Mouse (Mus musculus): ENCODE measurements around the gene Wdr17. TPM values are rescaled to one million over a fixed set of nuclear protein-coding genes. Genes with fewer than 3 reads are reported as not detected.
A peak's percentile ranks its signal among the peaks of the same experiment; 100 is the strongest.

Wdr17 gene
- polyA plus RNA-seq, 1 experiment from 2014 or later: 0.05 TPM

DNA sequence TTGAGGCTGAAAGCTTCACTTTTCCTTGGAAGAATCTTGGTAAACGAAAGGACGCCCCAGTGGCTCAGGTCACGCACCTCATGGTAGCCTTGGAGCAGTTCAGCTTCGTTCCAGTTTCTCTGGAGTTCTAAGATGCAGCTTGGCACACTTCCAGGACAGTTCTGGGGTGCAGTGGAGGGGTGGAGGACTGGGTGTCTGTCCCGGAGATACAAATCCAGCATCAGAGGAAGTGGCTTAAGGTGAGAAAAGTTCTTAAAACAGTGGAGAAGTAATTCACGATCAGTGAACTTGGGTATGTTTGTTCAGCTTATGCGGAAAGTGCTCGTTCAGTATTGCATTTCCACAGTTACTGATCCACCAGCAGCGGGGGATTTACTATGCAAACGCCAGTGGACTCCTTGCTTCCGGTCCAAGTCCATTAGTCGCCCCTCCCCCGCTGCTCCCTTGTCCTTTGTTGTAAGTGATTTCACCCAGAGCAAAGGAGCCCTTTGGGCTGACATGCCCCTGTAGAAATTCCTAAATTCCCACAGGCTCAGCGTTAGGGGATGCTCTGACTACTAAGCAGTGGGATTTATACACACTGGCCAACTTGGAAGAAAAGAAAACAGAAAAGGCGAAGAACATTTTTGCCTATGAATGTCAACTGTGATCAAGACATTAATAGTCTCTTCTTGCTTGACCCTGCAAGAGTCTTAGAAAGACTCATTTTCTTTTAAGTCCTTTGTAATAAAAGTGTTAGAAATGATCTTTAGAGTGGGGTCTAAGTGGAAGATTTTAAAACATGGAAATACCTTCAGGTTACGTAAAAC, 106.6 kb downstream of the Wdr17 start:
- Histone ChIP-seq H3K4me3 (peak overlapping the region; percentile 60), H3K36me3 (no peaks in the 10 kb centered on the region), H3K9ac (peak overlapping the region; percentile 76), H3K4me1 (peaks cover 7% of the 10 kb centered on the region), H3K27ac (replicated peaks) (peak overlapping the region; percentile 55), H3K9me3 (no peaks in the 10 kb centered on the region), H3K4me2 (peak overlapping the region; percentile 91), H3K27me3 (replicated peaks) (no peaks in the 10 kb centered on the region)
- ATAC-seq (ENCODE audit: extremely low read depth, insufficient number of reproducible peaks, low FRiP score, low TSS enrichment): no peak
- WGBS: 11% methylated on average over 16 of the region's 16 CpGs

DNA sequence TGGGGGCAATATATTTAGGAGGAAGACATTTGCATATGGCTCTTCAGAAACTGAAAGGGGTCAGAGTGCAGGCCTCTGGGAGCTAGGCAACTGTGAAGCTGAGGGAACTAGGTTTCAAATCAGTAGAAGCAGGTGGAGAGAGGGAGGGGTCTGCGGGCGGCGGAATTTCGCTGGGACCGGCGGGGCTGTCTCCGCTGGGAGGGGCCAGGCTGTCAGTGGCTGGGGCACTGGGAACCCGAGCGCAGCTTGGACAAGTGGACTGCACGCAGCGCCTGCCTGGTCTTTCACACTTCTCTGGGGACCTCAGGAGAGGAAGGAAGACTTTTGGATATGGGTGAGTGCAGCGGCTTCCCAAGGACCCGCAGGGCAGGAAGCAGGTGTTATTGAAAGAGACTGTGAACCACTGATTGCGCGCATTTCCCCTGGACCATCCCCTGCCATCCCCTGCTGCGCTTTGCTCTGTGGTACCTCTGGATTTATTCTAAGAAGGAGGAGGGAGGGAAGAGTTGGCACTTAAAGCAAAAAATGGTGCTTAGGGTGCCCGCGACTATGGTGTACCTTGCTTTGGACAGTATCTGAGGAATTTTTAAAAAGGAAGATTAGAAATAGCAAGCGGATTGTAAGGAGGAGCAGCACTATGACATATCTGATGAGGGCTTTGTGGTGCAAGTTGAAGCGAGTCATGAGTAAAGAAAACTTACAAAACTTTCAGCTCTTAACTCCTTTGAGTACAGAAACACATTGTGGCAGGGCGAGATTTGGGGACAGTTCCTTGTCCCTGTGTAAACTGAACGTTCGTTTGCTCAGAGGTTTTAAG, 107.5 kb downstream of the Wdr17 start:
- no peaks in the 10 kb centered on the region for H3K36me3 ChIP-seq
- H3K27ac ChIP-seq (replicated peaks): peak overlapping the region; percentile 55; the same call in 1 of the 2 replicates
- no peaks in the 10 kb centered on the region for H3K9me3 ChIP-seq
- no peaks in the 10 kb centered on the region for H3K27me3 ChIP-seq (replicated peaks)
- peak overlapping the region; percentile 91 for H3K4me2 ChIP-seq
- H3K4me3 ChIP-seq: peak overlapping the region; percentile 60
- H3K4me1 ChIP-seq: peaks cover 7% of the 10 kb centered on the region
- peak overlapping the region; percentile 76 for H3K9ac ChIP-seq
- no peak for ATAC-seq (ENCODE audit: extremely low read depth, insufficient number of reproducible peaks, low FRiP score, low TSS enrichment)
- WGBS: 1% methylated on average over 23 of the region's 23 CpGs

DNA sequence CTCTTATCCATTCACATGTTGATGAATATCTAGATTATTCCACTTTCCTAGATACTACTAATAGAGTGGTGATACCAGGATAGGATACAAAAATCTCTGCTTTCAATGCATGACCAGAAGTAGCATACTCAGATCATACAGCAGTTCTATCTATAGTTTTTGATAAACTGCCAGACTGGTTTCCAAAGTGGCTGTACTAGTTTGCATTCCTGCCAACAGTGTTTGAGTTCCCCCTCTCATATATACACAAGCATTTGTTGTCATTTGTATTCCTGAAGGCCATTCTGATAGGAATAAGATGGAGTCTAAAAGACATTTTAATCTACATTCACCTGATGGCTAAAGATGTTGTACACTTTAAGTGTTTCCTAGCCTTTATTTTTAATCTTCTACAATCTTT, 110.0 kb downstream of the Wdr17 start:
- Histone ChIP-seq H3K27ac (replicated peaks) (no peak overlapping the region), H3K27me3 (replicated peaks) (no peaks in the 10 kb centered on the region), H3K4me2 (no peak overlapping the region), H3K4me1 (peaks cover 7% of the 10 kb centered on the region), H3K36me3 (no peaks in the 10 kb centered on the region), H3K9me3 (no peaks in the 10 kb centered on the region), H3K4me3 (no peak overlapping the region), H3K9ac (no peak overlapping the region)
- ATAC-seq (ENCODE audit: extremely low read depth, insufficient number of reproducible peaks, low FRiP score, low TSS enrichment): no peak

DNA sequence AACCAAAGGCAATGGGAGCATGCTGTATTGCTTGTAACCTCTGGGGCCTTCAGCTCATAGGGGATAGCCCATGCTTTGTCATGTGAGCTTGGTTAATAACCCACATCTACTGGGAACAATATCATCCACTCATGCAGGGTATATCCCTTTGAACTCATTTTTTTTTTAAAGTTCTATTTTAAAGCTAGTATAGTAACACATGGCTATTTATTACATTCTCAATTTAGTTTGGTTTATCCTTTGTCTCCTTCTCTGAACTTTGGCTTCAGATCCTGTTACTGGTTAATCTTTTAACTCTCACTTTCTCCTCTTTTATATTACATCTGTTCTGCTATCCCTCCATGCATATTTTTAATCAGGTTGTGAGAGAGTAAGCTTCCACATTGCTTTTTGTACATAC, 110.7 kb downstream of the Wdr17 start:
- Histone ChIP-seq H3K27me3 (replicated peaks) (no peaks in the 10 kb centered on the region), H3K4me3 (no peak overlapping the region), H3K9me3 (no peaks in the 10 kb centered on the region), H3K27ac (replicated peaks) (no peak overlapping the region), H3K36me3 (no peaks in the 10 kb centered on the region), H3K4me2 (no peak overlapping the region), H3K4me1 (peaks cover 7% of the 10 kb centered on the region), H3K9ac (no peak overlapping the region)
- no peak for ATAC-seq (ENCODE audit: extremely low read depth, insufficient number of reproducible peaks, low FRiP score, low TSS enrichment)

DNA sequence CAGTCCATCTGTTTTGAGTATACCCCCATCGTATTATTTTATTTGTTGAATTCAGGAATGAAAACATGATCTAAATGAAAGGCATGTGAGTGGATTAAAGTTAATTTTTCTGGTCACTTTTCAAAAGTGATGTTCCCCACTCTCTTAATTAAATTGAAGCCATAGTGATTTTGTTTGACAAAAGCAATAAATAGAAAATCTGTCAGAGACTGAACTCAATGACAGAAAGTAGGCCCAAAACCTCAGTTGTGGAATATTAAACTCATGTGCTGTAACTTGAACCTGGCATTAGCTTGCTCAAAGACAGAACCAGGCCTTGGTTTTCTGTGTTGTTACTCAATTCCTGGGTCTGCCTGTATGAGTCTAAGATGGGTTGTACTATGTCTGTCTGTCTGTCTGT, 129.3 kb downstream of the Wdr17 start:
- no peak overlapping the region for H3K4me2 ChIP-seq
- H3K4me1 ChIP-seq: no peaks in the 10 kb centered on the region
- no peaks in the 10 kb centered on the region for H3K36me3 ChIP-seq
- no peaks in the 10 kb centered on the region for H3K9me3 ChIP-seq
- H3K4me3 ChIP-seq: no peak overlapping the region
- H3K27ac ChIP-seq (replicated peaks): no peak overlapping the region
- 60% methylated on average over 1 of the region's 1 CpGs for WGBS
- H3K27me3 ChIP-seq (replicated peaks): no peaks in the 10 kb centered on the region
- no peak for ATAC-seq (ENCODE audit: extremely low read depth, insufficient number of reproducible peaks, low FRiP score, low TSS enrichment)
- H3K9ac ChIP-seq: no peak overlapping the region

DNA sequence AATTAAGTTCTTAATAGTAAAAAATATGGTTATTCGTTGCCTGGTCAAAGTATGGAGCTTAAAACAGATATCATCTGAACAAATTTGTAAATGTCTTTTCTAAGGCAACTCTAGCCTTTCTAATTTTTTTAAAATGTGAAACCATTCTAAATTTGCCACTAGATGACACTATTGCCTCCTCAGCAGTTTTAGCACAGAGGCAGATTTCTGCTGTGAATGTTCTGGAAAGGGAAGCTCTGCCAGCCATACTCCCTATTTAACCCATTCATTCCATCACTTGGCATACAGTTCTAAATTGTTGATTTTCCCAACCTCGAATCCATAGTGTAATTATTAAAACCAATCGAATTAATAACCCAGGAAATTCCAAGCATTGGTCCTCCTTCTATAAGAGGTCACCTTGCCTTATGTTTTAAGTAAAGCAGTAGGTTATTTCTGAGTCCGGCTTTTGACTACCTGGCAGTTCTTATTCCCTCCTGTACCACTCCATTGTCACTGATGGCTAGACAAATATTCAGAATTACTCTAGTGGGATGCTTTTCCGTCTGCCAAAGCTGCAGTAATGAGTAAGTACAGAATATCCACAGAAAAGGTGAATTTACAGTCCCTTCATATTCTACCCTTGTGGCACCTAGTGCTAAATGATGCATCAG, 150.2 kb downstream of the Wdr17 start:
- Histone ChIP-seq H3K27ac (replicated peaks) (no peak overlapping the region), H3K9ac (no peak overlapping the region), H3K4me3 (no peak overlapping the region), H3K4me2 (no peak overlapping the region), H3K4me1 (no peaks in the 10 kb centered on the region), H3K9me3 (no peaks in the 10 kb centered on the region), H3K36me3 (no peaks in the 10 kb centered on the region), H3K27me3 (replicated peaks) (no peaks in the 10 kb centered on the region; the same call in 1 of the 2 replicates)
- no peak for ATAC-seq (ENCODE audit: extremely low read depth, insufficient number of reproducible peaks, low FRiP score, low TSS enrichment)
- 45% methylated on average over 5 of the region's 5 CpGs for WGBS

DNA sequence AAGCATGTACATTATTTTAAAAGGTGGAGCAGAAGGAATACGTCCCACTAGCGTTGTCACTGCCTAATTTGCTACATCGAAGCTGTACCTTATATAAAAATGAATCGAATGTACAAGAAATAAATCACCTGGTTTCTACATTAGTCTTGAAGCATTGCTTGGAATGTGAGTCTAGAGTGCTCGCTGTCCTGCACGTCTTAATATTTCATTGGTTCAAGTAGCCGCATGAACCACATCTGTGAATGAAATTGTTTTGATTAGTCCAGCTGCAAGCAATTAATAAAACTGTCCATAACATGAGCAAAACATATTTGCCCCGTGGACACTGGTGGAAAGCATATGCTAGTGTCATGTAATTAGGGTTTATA, 162.3 kb downstream of the Wdr17 start:
- Histone ChIP-seq H3K27me3 (replicated peaks) (no peaks in the 10 kb centered on the region), H3K9ac (no peak overlapping the region), H3K9me3 (no peaks in the 10 kb centered on the region), H3K27ac (replicated peaks) (no peak overlapping the region), H3K4me3 (peak overlapping the region; percentile 47), H3K4me1 (peaks cover 5% of the 10 kb centered on the region; the same call in 1 of the 2 replicates), H3K4me2 (peak overlapping the region; percentile 68), H3K36me3 (no peaks in the 10 kb centered on the region)
- 27% methylated on average over 8 of the region's 8 CpGs for WGBS
- ATAC-seq (ENCODE audit: extremely low read depth, insufficient number of reproducible peaks, low FRiP score, low TSS enrichment): no peak

DNA sequence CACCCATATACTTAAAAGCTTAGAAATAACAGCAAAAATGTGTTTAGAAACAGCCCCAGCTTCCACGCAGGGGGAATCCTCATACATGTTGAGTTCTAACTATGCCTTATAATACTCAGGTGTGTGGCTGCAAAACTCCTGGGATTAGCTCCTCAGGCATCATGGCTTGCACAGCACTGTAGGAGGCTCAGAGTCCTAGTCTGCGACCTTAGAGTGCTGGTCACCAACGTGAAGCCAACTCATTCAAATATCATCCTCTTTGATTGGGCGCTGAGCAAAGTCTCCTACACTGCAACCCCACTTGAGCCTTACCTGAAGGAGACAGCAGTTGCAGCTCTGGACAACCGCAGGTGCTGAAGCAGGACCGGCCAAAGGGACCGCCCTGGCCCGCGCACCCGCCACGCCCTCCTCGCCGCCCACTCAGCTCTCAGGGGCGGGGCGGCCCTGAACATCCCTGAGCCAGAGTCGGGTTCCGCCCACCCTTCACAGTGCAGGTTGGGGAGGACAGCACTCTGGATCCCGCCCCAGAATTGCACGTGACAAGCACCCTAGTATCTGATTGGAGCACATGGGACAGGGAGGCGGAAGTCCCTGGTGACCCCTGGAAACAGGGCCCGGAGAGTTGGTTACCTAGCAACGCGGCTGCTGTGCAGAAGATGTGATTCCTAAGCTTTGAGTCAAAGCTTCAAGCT, 162.9 kb downstream of the Wdr17 start:
- Histone ChIP-seq H3K4me1 (peaks cover 5% of the 10 kb centered on the region; the same call in 1 of the 2 replicates), H3K27ac (replicated peaks) (no peak overlapping the region), H3K9ac (no peak overlapping the region), H3K27me3 (replicated peaks) (no peaks in the 10 kb centered on the region), H3K4me2 (peak overlapping the region; percentile 68), H3K36me3 (no peaks in the 10 kb centered on the region), H3K4me3 (peak overlapping the region; percentile 47), H3K9me3 (no peaks in the 10 kb centered on the region)
- WGBS: 3% methylated on average over 23 of the region's 23 CpGs
- peak; percentile 91 for ATAC-seq (ENCODE audit: extremely low read depth, insufficient number of reproducible peaks, low FRiP score, low TSS enrichment)

DNA sequence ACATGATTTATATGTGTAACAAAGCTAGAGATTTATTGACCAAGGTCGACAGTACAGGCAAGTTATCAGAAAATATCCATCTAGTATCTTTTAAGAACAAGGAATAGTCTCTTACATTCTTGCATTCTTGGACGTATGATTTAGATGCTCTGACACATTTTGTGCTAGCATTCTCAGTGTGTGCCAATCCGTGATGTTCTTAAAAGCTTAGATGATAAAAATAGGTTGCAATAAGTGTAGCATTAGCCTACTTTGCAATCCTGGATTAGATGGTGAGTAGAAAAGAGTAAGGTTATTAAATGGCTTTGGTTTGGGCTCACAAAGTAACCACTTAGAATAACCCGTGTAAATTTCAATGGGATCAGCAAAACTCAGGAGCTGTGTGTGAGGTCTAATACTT, 168.5 kb downstream of the Wdr17 start:
- no peak overlapping the region for H3K9ac ChIP-seq
- no peaks in the 10 kb centered on the region for H3K9me3 ChIP-seq
- no peaks in the 10 kb centered on the region for H3K27me3 ChIP-seq (replicated peaks)
- H3K27ac ChIP-seq (replicated peaks): no peak overlapping the region
- no peaks in the 10 kb centered on the region for H3K36me3 ChIP-seq
- no peak overlapping the region for H3K4me3 ChIP-seq
- H3K4me2 ChIP-seq: no peak overlapping the region
- ATAC-seq (ENCODE audit: extremely low read depth, insufficient number of reproducible peaks, low FRiP score, low TSS enrichment): no peak
- 57% methylated on average over 4 of the region's 4 CpGs for WGBS
- no peaks in the 10 kb centered on the region for H3K4me1 ChIP-seq

DNA sequence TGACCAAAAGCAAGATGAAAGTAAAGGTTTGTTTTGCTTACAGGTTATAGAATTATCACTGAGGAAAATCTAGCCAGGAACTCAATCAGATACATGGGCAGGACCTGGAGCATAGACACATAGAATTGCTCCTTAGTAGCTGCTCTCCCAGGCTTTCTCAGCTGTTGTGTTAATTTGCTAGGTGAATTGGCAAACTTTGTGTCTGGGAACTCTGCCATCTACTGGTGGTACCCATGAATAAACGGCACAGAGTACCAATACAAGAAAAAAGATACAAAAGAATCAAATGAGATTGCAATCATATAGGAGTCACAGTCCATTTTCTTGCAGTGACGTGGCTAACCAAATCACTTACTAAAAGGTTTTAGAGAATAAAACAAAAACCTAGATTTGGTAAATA, 181.2 kb downstream of the Wdr17 start:
- Histone ChIP-seq H3K36me3 (no peaks in the 10 kb centered on the region), H3K4me2 (no peak overlapping the region), H3K4me3 (no peak overlapping the region), H3K9me3 (no peaks in the 10 kb centered on the region), H3K4me1 (no peaks in the 10 kb centered on the region), H3K27me3 (replicated peaks) (no peaks in the 10 kb centered on the region), H3K27ac (replicated peaks) (no peak overlapping the region), H3K9ac (no peak overlapping the region)
- no peak for ATAC-seq (ENCODE audit: extremely low read depth, insufficient number of reproducible peaks, low FRiP score, low TSS enrichment)
- 43% methylated on average over 2 of the region's 2 CpGs for WGBS

DNA sequence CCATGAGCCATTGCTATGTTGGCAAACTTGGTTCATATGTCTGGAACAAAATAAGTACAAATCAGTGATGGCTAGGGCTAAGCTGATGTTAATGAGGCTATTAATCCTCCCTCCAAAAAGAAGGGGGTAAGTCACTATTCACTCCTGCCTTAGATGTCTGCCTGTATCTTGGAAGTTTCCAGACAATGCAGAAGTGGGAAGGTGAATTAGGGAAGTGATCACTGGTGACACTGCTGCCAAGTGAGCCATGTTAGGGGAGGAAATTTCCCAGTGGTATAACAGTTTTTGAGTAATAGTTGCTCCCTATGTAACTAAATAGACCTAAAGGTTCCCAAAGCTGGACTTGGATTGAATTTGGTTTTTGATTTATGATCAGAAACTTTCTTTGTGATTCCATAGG, 215.2 kb downstream of the Wdr17 start:
- Histone ChIP-seq H3K9ac (no peak overlapping the region), H3K4me2 (no peak overlapping the region), H3K4me1 (no peaks in the 10 kb centered on the region), H3K27me3 (replicated peaks) (no peaks in the 10 kb centered on the region), H3K9me3 (no peaks in the 10 kb centered on the region), H3K27ac (replicated peaks) (no peak overlapping the region), H3K36me3 (no peaks in the 10 kb centered on the region), H3K4me3 (no peak overlapping the region)
- ATAC-seq (ENCODE audit: extremely low read depth, insufficient number of reproducible peaks, low FRiP score, low TSS enrichment): no peak

Measured in heart, embryonic 13.5 days (tissue).